Mouse (Mus musculus): ENCODE measurements around the gene Dnaaf5.

- TF ChIP-seq CTCF (IDR thresholded peaks at IDR 0.05; ENCODE audit: insufficient read depth, low read length): no peak
- no peak for TF ChIP-seq POLR2A (IDR thresholded peaks at IDR 0.05; ENCODE audit: borderline replicate concordance, extremely low read depth, low read depth, low read length)
These were observed 9.4 kb upstream of the Dnaaf5 start for GRCm38 (mm10) chr5:139140589-139140988.
